Mouse (Mus musculus) embryonic fibroblast, embryonic 13.5 days (primary cell): ENCODE measurements around the gene Tmem242.

Experiments
- CTCF ChIP-seq: IDR thresholded peaks from 2 replicates; pipeline ENCODE4 v1.5.1; 2011; ENCODE audit warnings: mild to moderate bottlenecking, control low read depth, low read length, moderate library complexity, borderline replicate concordance; ENCODE audit not compliant: insufficient read depth
- POLR2A ChIP-seq: IDR thresholded peaks from 2 replicates; pipeline ENCODE4 v1.6.1; 2011; ENCODE audit warnings: low read depth, mild to moderate bottlenecking, control low read depth, low read length, moderate library complexity

DNA sequence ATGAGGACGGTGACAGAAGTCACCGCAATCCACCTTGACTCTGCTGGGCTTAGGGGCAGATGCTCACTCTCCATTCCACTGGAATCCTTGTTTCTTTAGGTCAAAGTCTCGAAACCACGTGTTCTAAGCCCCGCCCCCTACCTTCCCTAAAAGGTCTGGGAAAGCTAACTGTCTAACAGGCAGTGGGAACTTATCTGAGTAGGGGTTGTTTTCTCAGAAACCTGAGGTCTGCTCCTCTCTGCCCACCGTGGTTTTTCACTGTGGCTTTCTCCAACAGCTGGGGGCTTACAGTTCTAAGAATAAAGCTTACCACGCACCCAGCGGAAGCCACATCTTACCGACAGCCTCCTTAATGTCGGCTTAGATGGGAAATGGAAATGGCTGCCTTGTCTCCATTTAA lies 33.5 kb downstream of the Tmem242 start:
- TF ChIP-seq POLR2A: no peak
- no peak for TF ChIP-seq CTCF
